Mouse (Mus musculus) G1E (cell line): Measurements from ENCODE around the gene Ror2.

Experiments used
- CTCF ChIP-seq: IDR thresholded peaks from 2 replicates; pipeline ENCODE4 v1.5.1; 2012; ENCODE audit warnings: low read depth, low read length, inconsistent platforms, mixed read lengths
- GATA2 ChIP-seq: IDR thresholded peaks from 2 replicates; pipeline ENCODE4 v1.6.1; 2012; ENCODE audit warnings: low read depth, low read length, inconsistent platforms, borderline replicate concordance

- TF ChIP-seq CTCF (no peak), GATA2 (no peak)
Observed at GRCm38 (mm10) chr13:53221176-53221575, 64.7 kb downstream of the Ror2 start.
